Mouse (Mus musculus) heart, postnatal 0 days (tissue): ENCODE results near the gene Igsf9. TPM values are rescaled to one million over a fixed set of nuclear protein-coding genes. Genes with fewer than 3 reads are reported as not detected.

Experiments used
- ATAC-seq: fragments of 200-750 bp; cut with Nextera tagmentation; 2 replicates; pipeline ENCODE4 v1.8.0; 2017; ENCODE audit warnings: low read depth, moderate number of reproducible peaks, moderate library complexity; ENCODE audit not compliant: insufficient read depth
- DNase-seq: peaks from one replicate; pipeline ENCODE4 v3.0.0-alpha.2; 2016; ENCODE audit warnings: low spot score
- H3K27ac ChIP-seq: fragments of 300-500 bp; sonication (generic); 2 replicates; pipeline ENCODE4 v1.5.1; 2014; ENCODE audit warnings: low read depth, mild to moderate bottlenecking
- H3K27me3 ChIP-seq: fragments of 300-500 bp; sonication (generic); 2 replicates; pipeline ENCODE4 v1.6.1; 2014; ENCODE audit warnings: low read length, mixed read lengths; ENCODE audit not compliant: control insufficient read depth, insufficient read depth
- H3K36me3 ChIP-seq: fragments of 300-500 bp; sonication (generic); replicated peaks from 2 replicates; pipeline ENCODE4 v1.6.1; 2014; ENCODE audit warnings: low read length, mixed read lengths; ENCODE audit not compliant: control insufficient read depth, insufficient read depth
- H3K4me1 ChIP-seq: fragments of 300-500 bp; sonication (generic); 2 replicates; pipeline ENCODE4 v1.6.1; 2014; ENCODE audit warnings: antibody characterized with exemption; ENCODE audit not compliant: control insufficient read depth, insufficient read depth
- H3K4me2 ChIP-seq: fragments of 300-500 bp; sonication (generic); 2 replicates; pipeline ENCODE4 v1.6.1; 2014; ENCODE audit warnings: low read depth, mild to moderate bottlenecking, low read length, moderate library complexity
- H3K4me3 ChIP-seq: fragments of 300-500 bp; sonication (generic); 2 replicates; pipeline ENCODE4 v1.5.1; 2014; ENCODE audit warnings: low read depth, low read length
- H3K9ac ChIP-seq: fragments of 300-500 bp; sonication (generic); replicated peaks from 2 replicates; pipeline ENCODE4 v1.6.1; 2014; ENCODE audit warnings: low read depth, low read length, mixed read lengths
- H3K9me3 ChIP-seq: fragments of 300-500 bp; sonication (generic); replicated peaks from 2 replicates; pipeline ENCODE4 v1.6.1; 2016; ENCODE audit warnings: low read length; ENCODE audit not compliant: control insufficient read depth
- CTCF ChIP-seq: IDR thresholded peaks from 2 replicates; pipeline ENCODE4 v1.5.1; 2016; ENCODE audit warnings: antibody characterized with exemption, control low read depth, low read depth
- EP300 ChIP-seq: IDR thresholded peaks from 2 replicates; pipeline ENCODE4 v1.6.1; 2016; ENCODE audit warnings: antibody characterized with exemption, low read depth
- WGBS: fragments of 180-500 bp; shearing (Covaris S2); extraction: QIAGEN DNeasy Blood & Tissue Kit; methylation state at CpG from one replicate; pipeline ENCODE4 v1.1.7; 2014; 5-methylcytosine and 5-hydroxymethylcytosine counted together
- polyA plus RNA-seq: library from polyadenylated mRNA; unstranded; fragments of >200 nt; fragmentation: Nextera tagmentation; extraction: Ambion mirVana; gene quantifications from 2 replicates; pipeline ENCODE4 v1.2.1, GENCODE M21; 2015
- total RNA-seq: library from RNA; depleted of rRNA; stranded (reverse); fragments of >200 nt; gene quantifications from 2 replicates; pipeline ENCODE4 v1.2.3, GENCODE M21; 2014; ENCODE audit warnings: low replicate concordance; rRNA removed

Igsf9 gene
- total and polyA plus RNA-seq, 2 experiments from 2014 or later = 0.78 to 3.2 TPM

GRCm38 (mm10) chr1:172535116-172535515 is 53.5 kb downstream of the Igsf9 start:
- WGBS = 69% methylated on average over 16 of the region's 16 CpGs
- peaks cover 7% of the 10 kb centered on the region; the same call in 1 of the 2 replicates for H3K4me1 ChIP-seq
- H3K27me3 ChIP-seq = peaks cover 24% of the 10 kb centered on the region; the same call in 1 of the 2 replicates
- no peak for ATAC-seq
- H3K4me3 ChIP-seq = no peak overlapping the region
- H3K9ac ChIP-seq = no peak overlapping the region
- H3K9me3 ChIP-seq = no peaks in the 10 kb centered on the region
- no peak overlapping the region for H3K4me2 ChIP-seq
- TF ChIP-seq EP300 (no peak), CTCF (no peak)
- H3K27ac ChIP-seq = no peak overlapping the region
- no peak for DNase-seq
- H3K36me3 ChIP-seq = no peaks in the 10 kb centered on the region

- Histone ChIP-seq H3K9me3 (no peaks in the 10 kb centered on the region), H3K27me3 (0 out of 2 replicates have a peak, but pooled peaks cover 4% of the 10 kb centered on the region), H3K27ac (no peak overlapping the region), H3K9ac (no peak overlapping the region), H3K36me3 (no peaks in the 10 kb centered on the region), H3K4me3 (no peak overlapping the region), H3K4me1 (no peaks in the 10 kb centered on the region), H3K4me2 (no peak overlapping the region)
- no peak for ATAC-seq
- 44% methylated on average over 6 of the region's 6 CpGs for WGBS
- TF ChIP-seq CTCF = no peak
- TF ChIP-seq EP300 = no peak
- DNase-seq = no peak
Observed at GRCm38 (mm10) chr1:172539827-172540226, 58.2 kb downstream of the Igsf9 start.

- TF ChIP-seq EP300 = no peak
- TF ChIP-seq CTCF = no peak
- no peak for ATAC-seq
- DNase-seq = no peak
- no peaks in the 10 kb centered on the region for H3K9me3 ChIP-seq
- H3K9ac ChIP-seq = no peak overlapping the region
- H3K36me3 ChIP-seq = no peaks in the 10 kb centered on the region
- no peak overlapping the region for H3K27ac ChIP-seq
- no peaks in the 10 kb centered on the region for H3K4me1 ChIP-seq
- 0 out of 2 replicates have a peak, but pooled peaks cover 4% of the 10 kb centered on the region for H3K27me3 ChIP-seq
- WGBS = 51% methylated on average over 11 of the region's 11 CpGs
- H3K4me2 ChIP-seq = no peak overlapping the region
- no peak overlapping the region for H3K4me3 ChIP-seq
Observed at GRCm38 (mm10) chr1:172540283-172540820, 58.8 kb downstream of the Igsf9 start.

GRCm38 (mm10) chr1:172546062-172546461 is 64.5 kb downstream of the Igsf9 start:
- no peak overlapping the region for H3K27ac ChIP-seq
- no peaks in the 10 kb centered on the region for H3K36me3 ChIP-seq
- TF ChIP-seq CTCF (no peak), EP300 (no peak)
- no peak overlapping the region for H3K4me3 ChIP-seq
- ATAC-seq (no peak), DNase-seq (no peak)
- H3K4me1 ChIP-seq = peaks cover 12% of the 10 kb centered on the region
- H3K9me3 ChIP-seq = no peaks in the 10 kb centered on the region
- WGBS = 55% methylated on average over 4 of the region's 4 CpGs
- H3K27me3 ChIP-seq = 0 out of 2 replicates have a peak, but pooled peaks cover 7% of the 10 kb centered on the region
- no peak overlapping the region for H3K9ac ChIP-seq
- H3K4me2 ChIP-seq = no peak overlapping the region

Other genes with a start within 250 kb of the Igsf9 start
- not detected in 2 replicates for gene Atp1a4, start 223.4 kb upstream of the Igsf9 start, total RNA-seq
- gene Atp1a4, start 223.4 kb upstream of the Igsf9 start, polyA plus RNA-seq = 0.07 TPM in 2 replicates
- 22.1 and 30.8 TPM in 2 replicates for gene Igsf8, start 220.1 kb upstream of the Igsf9 start, total RNA-seq
- gene Igsf8, start 220.1 kb upstream of the Igsf9 start, polyA plus RNA-seq = 11.4 and 12.6 TPM in 2 replicates
- gene Atp1a2, start 183.7 kb upstream of the Igsf9 start, total RNA-seq = 130 and 131 TPM in 2 replicates
- 27.1 and 29.0 TPM in 2 replicates for gene Atp1a2, start 183.7 kb upstream of the Igsf9 start, polyA plus RNA-seq
- gene Kcnj9, start 152.5 kb upstream of the Igsf9 start, total RNA-seq = not detected in 2 replicates
- not detected in 2 replicates for gene Kcnj9, start 152.5 kb upstream of the Igsf9 start, polyA plus RNA-seq
- gene Kcnj10, start 140.6 kb upstream of the Igsf9 start, total RNA-seq = not detected in 2 replicates
- gene Kcnj10, start 140.6 kb upstream of the Igsf9 start, polyA plus RNA-seq = 0.03 TPM in 1 of 2 replicates, not detected in the other
- gene Pigm, start 105.2 kb upstream of the Igsf9 start, total RNA-seq = 13.8 and 14.8 TPM in 2 replicates
- gene Pigm, start 105.2 kb upstream of the Igsf9 start, polyA plus RNA-seq = 2.1 and 2.2 TPM in 2 replicates
- 1.9 and 5.8 TPM in 2 replicates for gene Slamf9, start 6.4 kb upstream of the Igsf9 start, total RNA-seq
- 1.6 and 2.0 TPM in 2 replicates for gene Slamf9, start 6.4 kb upstream of the Igsf9 start, polyA plus RNA-seq
- gene Tagln2, start 18.3 kb downstream of the Igsf9 start, total RNA-seq = 235 and 276 TPM in 2 replicates
- 203 and 209 TPM in 2 replicates for gene Tagln2, start 18.3 kb downstream of the Igsf9 start, polyA plus RNA-seq
- 3.6 and 6.6 TPM in 2 replicates for gene Cfap45, start 39.0 kb downstream of the Igsf9 start, total RNA-seq
- 2.3 and 2.6 TPM in 2 replicates for gene Cfap45, start 39.0 kb downstream of the Igsf9 start, polyA plus RNA-seq
- gene Vsig8, start 74.2 kb downstream of the Igsf9 start, total RNA-seq = not detected in 2 replicates
- gene Vsig8, start 74.2 kb downstream of the Igsf9 start, polyA plus RNA-seq = 0.12 and 0.19 TPM in 2 replicates
- 0.46 TPM in 1 of 2 replicates, not detected in the other for gene Slamf8, start 108.8 kb downstream of the Igsf9 start, total RNA-seq
- not detected in 2 replicates for gene Slamf8, start 108.8 kb downstream of the Igsf9 start, polyA plus RNA-seq
- not detected in 2 replicates for gene Fcrl6, start 120.8 kb downstream of the Igsf9 start, total RNA-seq
- not detected in 2 replicates for gene Fcrl6, start 120.8 kb downstream of the Igsf9 start, polyA plus RNA-seq
- gene Dusp23, start 151.2 kb downstream of the Igsf9 start, total RNA-seq = 2.6 and 7.3 TPM in 2 replicates
- 12.3 and 12.6 TPM in 2 replicates for gene Dusp23, start 151.2 kb downstream of the Igsf9 start, polyA plus RNA-seq
- not detected in 2 replicates for gene Crp, start 216.3 kb downstream of the Igsf9 start, total RNA-seq
- not detected in 2 replicates for gene Crp, start 216.3 kb downstream of the Igsf9 start, polyA plus RNA-seq